Mouse (Mus musculus): ENCODE measurements at regions not wholly inside any gene's neighbourhood (a gene's known extent, or its start where the extent isn't known, plus 50 kb on each side); places are given as distances from the start of the nearest gene placed in this dataset.

DNA sequence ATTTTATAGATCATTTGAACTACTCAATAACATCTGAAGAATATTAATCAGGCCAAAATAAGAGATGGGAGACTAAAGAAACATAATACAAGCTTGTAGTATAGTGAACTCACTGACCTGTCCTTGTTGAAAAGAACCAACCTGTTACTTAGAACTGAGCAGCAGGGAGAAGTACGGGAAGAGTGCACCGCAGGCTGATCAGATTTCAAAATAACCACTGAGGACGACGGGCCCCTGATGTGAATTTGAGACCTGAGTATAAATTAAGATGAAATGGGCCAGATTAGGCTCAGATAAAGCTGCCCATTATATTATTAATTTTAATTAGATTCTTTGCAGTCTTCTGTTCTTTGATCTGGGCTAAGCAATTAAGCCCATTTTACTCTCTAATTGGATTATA lies 391.2 kb upstream of the Tyrp1 start:
- Histone ChIP-seq H3K79me2 (replicated peaks; ENCODE audit: control insufficient read depth, extremely low read depth, insufficient read depth, poor library complexity, severe bottlenecking) (no peaks in the 10 kb centered on the region), H3K4me1 (ENCODE audit: control insufficient read depth in 1 of 2, insufficient read depth in 2 of 2) (no peaks in the 10 kb centered on the region), H3K27ac (ENCODE audit: insufficient read depth, low read depth) (no peak overlapping the region), H3K4me2 (ENCODE audit: insufficient read depth, low read depth, poor library complexity, severe bottlenecking) (no peak overlapping the region), H3K9ac (ENCODE audit: insufficient read depth, low read depth) (no peak overlapping the region), H3K27me3 (replicated peaks) (no peaks in the 10 kb centered on the region), H3K36me3 (replicated peaks in 1 of 2; ENCODE audit: control insufficient read depth in 1 of 2, insufficient read depth in 1 of 2, low read length in 1 of 2) (no peaks in the 10 kb centered on the region), H3K4me3 (replicated peaks in 1 of 3; ENCODE audit: low read depth in 2 of 3, low read length in 2 of 3, poor library complexity in 1 of 3) (no peak overlapping the region), H3K9me3 (replicated peaks; ENCODE audit: low read length) (peaks cover 31% of the 10 kb centered on the region)
- TF ChIP-seq MAZ (IDR thresholded peaks at IDR 0.05; ENCODE audit: low read depth, low read length) (no peak), SMC3 (IDR thresholded peaks at IDR 0.05; ENCODE audit: low read depth, low read length) (no peak), TBP (conservative IDR thresholded peaks at IDR 0.05; ENCODE audit: low read depth, low read length) (no peak), CHD1 (IDR thresholded peaks at IDR 0.05; ENCODE audit: low read depth, low read length) (no peak), POLR2AphosphoS2 (IDR thresholded peaks at IDR 0.05; ENCODE audit: low read depth, low read length) (no peak), MAX (IDR thresholded peaks at IDR 0.05; ENCODE audit: low read length) (no peak), HCFC1 (IDR thresholded peaks at IDR 0.05; ENCODE audit: low read depth, low read length) (no peak), UBTF (IDR thresholded peaks at IDR 0.05; ENCODE audit: low read depth, low read length) (no peak), TCF12 (IDR thresholded peaks at IDR 0.05; ENCODE audit: low read depth, low read length) (no peak), ZKSCAN1 (IDR thresholded peaks at IDR 0.05; ENCODE audit: borderline replicate concordance, low read depth, low read length) (no peak), JUND (conservative IDR thresholded peaks at IDR 0.05; ENCODE audit: low read depth, low read length) (no peak), EP300 (IDR thresholded peaks at IDR 0.05; ENCODE audit: low read length) (no peak), ETS1 (conservative IDR thresholded peaks at IDR 0.05; ENCODE audit: low read depth, low read length) (no peak), NRF1 (IDR thresholded peaks at IDR 0.05; ENCODE audit: low read depth, low read length) (no peak), RAD21 (IDR thresholded peaks at IDR 0.05; ENCODE audit: low read depth, low read length) (no peak), GABPA (IDR thresholded peaks at IDR 0.05; ENCODE audit: insufficient replicate concordance, low read depth, low read length) (no peak), USF2 (conservative IDR thresholded peaks at IDR 0.05; ENCODE audit: low read depth, low read length) (no peak)
- DNase-seq (ENCODE audit: extremely low read depth): no peak
- dilution Hi-C loops (cut with MboI; ENCODE audit: extremely low pct_ligation_motif_present, extremely low pct_unique_long_range_greater_than_20kb, low sequenced_read_pairs) (no loop called here), in situ Hi-C loops (cut with MboI; ENCODE audit: low pct_ligation_motif_present, low pct_unique_long_range_greater_than_20kb, low sequenced_read_pairs) (no loop called here)

DNA sequence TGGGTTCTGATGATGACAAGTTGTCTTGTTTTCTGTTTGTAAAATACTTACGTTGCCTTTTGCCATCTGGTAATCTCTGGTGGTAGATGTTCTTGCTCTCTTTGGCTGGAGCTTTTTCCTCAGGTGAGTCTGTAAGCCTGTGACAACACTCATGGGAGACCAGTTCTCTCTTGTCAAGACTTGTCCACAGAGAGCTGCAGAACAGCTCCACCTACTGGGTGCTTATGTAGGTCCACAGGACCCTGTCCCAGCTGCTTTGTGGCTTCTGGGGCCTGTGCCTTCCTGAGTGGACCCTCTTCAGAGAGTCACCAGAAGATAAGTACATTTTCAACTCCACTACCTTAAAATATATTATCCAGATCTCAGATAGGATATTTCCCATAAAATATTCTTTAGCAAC lies 370.3 kb upstream of the Tyrp1 start:
- H3K4me3 ChIP-seq (replicated peaks in 1 of 3; ENCODE audit: low read depth in 2 of 3, low read length in 2 of 3, poor library complexity in 1 of 3): no peak overlapping the region
- no peak overlapping the region for H3K9ac ChIP-seq (ENCODE audit: insufficient read depth, low read depth)
- no peaks in the 10 kb centered on the region for H3K79me2 ChIP-seq (replicated peaks; ENCODE audit: control insufficient read depth, extremely low read depth, insufficient read depth, poor library complexity, severe bottlenecking)
- in situ Hi-C loops (cut with MboI; ENCODE audit: low pct_ligation_motif_present, low pct_unique_long_range_greater_than_20kb, low sequenced_read_pairs) (no loop called here), dilution Hi-C loops (cut with MboI; ENCODE audit: extremely low pct_ligation_motif_present, extremely low pct_unique_long_range_greater_than_20kb, low sequenced_read_pairs) (no loop called here)
- DNase-seq (ENCODE audit: extremely low read depth): no peak
- no peak for TF ChIP-seq USF1 (IDR thresholded peaks at IDR 0.05; ENCODE audit: low read depth, low read length)
- no peak for TF ChIP-seq ZMIZ1 (IDR thresholded peaks at IDR 0.05; ENCODE audit: low read depth, low read length)
- TF ChIP-seq ZKSCAN1 (IDR thresholded peaks at IDR 0.05; ENCODE audit: borderline replicate concordance, low read depth, low read length): no peak
- no peak for TF ChIP-seq ZC3H11A (IDR thresholded peaks at IDR 0.05; ENCODE audit: low read depth, low read length)
- no peak for TF ChIP-seq TCF12 (IDR thresholded peaks at IDR 0.05; ENCODE audit: low read depth, low read length)
- TF ChIP-seq E2F4 (IDR thresholded peaks at IDR 0.05; ENCODE audit: insufficient replicate concordance, low read depth, low read length): no peak
- TF ChIP-seq NELFE (IDR thresholded peaks at IDR 0.05; ENCODE audit: low read depth, low read length): no peak
- no peak for TF ChIP-seq ETS1 (conservative IDR thresholded peaks at IDR 0.05; ENCODE audit: low read depth, low read length)
- H3K9me3 ChIP-seq (replicated peaks; ENCODE audit: low read length): peaks cover 9% of the 10 kb centered on the region
- no peaks in the 10 kb centered on the region for H3K27me3 ChIP-seq (replicated peaks)
- no peaks in the 10 kb centered on the region for H3K4me1 ChIP-seq (ENCODE audit: control insufficient read depth in 1 of 2, insufficient read depth in 2 of 2)
- no peak overlapping the region for H3K4me2 ChIP-seq (ENCODE audit: insufficient read depth, low read depth, poor library complexity, severe bottlenecking)
- H3K36me3 ChIP-seq (replicated peaks in 1 of 2; ENCODE audit: control insufficient read depth in 1 of 2, insufficient read depth in 1 of 2, low read length in 1 of 2): no peaks in the 10 kb centered on the region
- no peak overlapping the region for H3K27ac ChIP-seq (ENCODE audit: insufficient read depth, low read depth)
